In genomic region chr4:56698671-56699070, GRCm38 (mm10) we compare ENCODE assay signal across 24 mouse cellular contexts. TPM values are rescaled to one million over a fixed set of nuclear protein-coding genes. Genes with fewer than 3 reads are reported as not detected.
DNase-seq lines count a peak whose midpoint lies in the region; ATAC-seq and TF ChIP-seq lines count a peak whose summit lies in the region.
"Had no signal": no experiment of that assay in that cellular context is flagged by ENCODE, and none has a peak within 500 bp of the region (broad histone marks: within the 10 kb centered on the region; RNA-seq: fewer than 3 reads in every experiment).

No protein-coding gene starts in this region.

- no peak overlapping the region for H3K4me3 ChIP-seq in gastrocnemius, adult 2 months
- H3K4me3 ChIP-seq in lung, postnatal 0 days (ENCODE audit: low read depth, low read length): no peak overlapping the region
- H3K4me3 ChIP-seq in lung, adult 2 months (replicated peaks; ENCODE audit: extremely low read depth, low read depth, low read length): no peak overlapping the region
- H3K4me3 ChIP-seq: embryonic facial prominence, embryonic 13.5 days; forebrain, embryonic 12.5 days; heart, embryonic 10.5 days; heart, embryonic 15.5 days; hindbrain, embryonic 10.5 days; hindbrain, embryonic 15.5 days had no signal

- DNase-seq in gastrocnemius, adult 2 months: no peak
- DNase-seq in gastrocnemius, postnatal 14 days: no peak
- DNase-seq in lung, postnatal 0 days (ENCODE audit: low spot score): peak; percentile 21
- DNase-seq in lung, adult 2 months: no peak
- DNase-seq in adipocyte (ENCODE audit: low spot score): peak; percentile 80
- no peak for DNase-seq in spleen, postnatal 14 days (ENCODE audit: low spot score in 2 of 2)
- no peak for DNase-seq in layer of hippocampus, postnatal 14 days (ENCODE audit: low spot score in 2 of 2)
- DNase-seq: adrenal gland, postnatal 10 days; cerebellum, adult 11-12 months; cerebellum, adult 9-10 months; cerebellum, postnatal 36 days; heart, adult 18-20 months had no signal

- intact Hi-C loops in gastrocnemius, adult 2 months (cut with DNase I): no loop called here
- intact Hi-C loops in gastrocnemius, postnatal 14 days (cut with DNase I; ENCODE audit: low total_unique reads): no loop called here

- H3K27ac ChIP-seq in gastrocnemius, adult 2 months: peak overlapping the region; percentile 32; the same call in 1 of the 2 replicates
- no peak overlapping the region for H3K27ac ChIP-seq in lung, postnatal 0 days (ENCODE audit: low read length)
- H3K27ac ChIP-seq: embryonic facial prominence, embryonic 13.5 days; forebrain, embryonic 12.5 days; heart, embryonic 10.5 days; heart, embryonic 15.5 days; hindbrain, embryonic 10.5 days; hindbrain, embryonic 15.5 days had no signal

- no peaks in the 10 kb centered on the region for H3K36me3 ChIP-seq in lung, postnatal 0 days (ENCODE audit: insufficient read depth, low read length)
- H3K36me3 ChIP-seq: embryonic facial prominence, embryonic 13.5 days; forebrain, embryonic 12.5 days; heart, embryonic 10.5 days; heart, embryonic 15.5 days; hindbrain, embryonic 10.5 days; hindbrain, embryonic 15.5 days had no signal

- no peak for TF ChIP-seq CTCF in gastrocnemius, adult 2 months (IDR thresholded peaks at IDR 0.05)
- no peak for TF ChIP-seq CTCF in lung, postnatal 0 days (IDR thresholded peaks at IDR 0.05)
- no peak for TF ChIP-seq CTCF in lung, adult 2 months (IDR thresholded peaks at IDR 0.05; ENCODE audit: insufficient read depth, low read length)

- no peak overlapping the region for H3K4me2 ChIP-seq in lung, postnatal 0 days (replicated peaks; ENCODE audit: low read depth, low read length)
- H3K4me2 ChIP-seq: embryonic facial prominence, embryonic 13.5 days; forebrain, embryonic 12.5 days; heart, embryonic 15.5 days; hindbrain, embryonic 15.5 days had no signal

- WGBS in lung, postnatal 0 days: 19% methylated on average over 5 of the region's 5 CpGs
- WGBS in lung, adult 2 months: 21% methylated on average over 5 of the region's 5 CpGs

- H3K27me3 ChIP-seq in lung, postnatal 0 days (replicated peaks; ENCODE audit: insufficient read depth, low read length): no peaks in the 10 kb centered on the region
- H3K27me3 ChIP-seq: embryonic facial prominence, embryonic 13.5 days; forebrain, embryonic 12.5 days; heart, embryonic 15.5 days; hindbrain, embryonic 15.5 days had no signal

- H3K9ac ChIP-seq in lung, postnatal 0 days (replicated peaks; ENCODE audit: low read depth): no peak overlapping the region
- H3K9ac ChIP-seq: embryonic facial prominence, embryonic 13.5 days; forebrain, embryonic 12.5 days; heart, embryonic 15.5 days; hindbrain, embryonic 15.5 days had no signal

- no peak for TF ChIP-seq POLR2A in lung, adult 2 months (IDR thresholded peaks at IDR 0.05; ENCODE audit: borderline replicate concordance, extremely low read depth, low read depth, low read length)

- H3K9me3 ChIP-seq in lung, postnatal 0 days (ENCODE audit: low read length): no peaks in the 10 kb centered on the region
- H3K9me3 ChIP-seq: embryonic facial prominence, embryonic 13.5 days; forebrain, embryonic 12.5 days; heart, embryonic 10.5 days; heart, embryonic 15.5 days; hindbrain, embryonic 10.5 days; hindbrain, embryonic 15.5 days had no signal

- no peak for TF ChIP-seq EP300 in lung, postnatal 0 days (IDR thresholded peaks at IDR 0.05)

- H3K4me1 ChIP-seq in lung, postnatal 0 days (ENCODE audit: insufficient read depth, low read depth, low read length): no peaks in the 10 kb centered on the region
- no peaks in the 10 kb centered on the region for H3K4me1 ChIP-seq in lung, adult 2 months (ENCODE audit: control insufficient read depth, insufficient read depth, low read length)
- H3K4me1 ChIP-seq: hindbrain, embryonic 15.5 days had no signal

- no peak for ATAC-seq in lung, postnatal 0 days
- ATAC-seq: forebrain, embryonic 16.5 days had no signal

RNA-seq across cellular contexts. Expression of gene Gm26657, which starts 41.2 kb away (rescaled TPM):
- not detected for total RNA-seq in gastrocnemius, adult 2 months (2021)
- not detected for total RNA-seq in gastrocnemius, postnatal 14 days (2021)
- not detected in 2 replicates for polyA plus RNA-seq in lung, postnatal 0 days (2015; fragmentation: Nextera tagmentation; extraction: Ambion mirVana)
- not detected in 2 replicates for polyA plus RNA-seq in lung, adult 2 months (2012; rRNA removed)
- not detected for total RNA-seq in layer of hippocampus, postnatal 14 days (2021)
- total RNA-seq: adrenal gland, postnatal 10 days; adrenal gland, postnatal 4 days; gastrocnemius, postnatal 4 days; heart, adult 18-20 months; heart, postnatal 25 days had no signal
- polyA plus RNA-seq: brain, embryonic 14.5 days; embryonic facial prominence, embryonic 13.5 days; forebrain, embryonic 12.5 days; forebrain, embryonic 16.5 days; frontal cortex, adult 2 months; heart, embryonic 10.5 days; heart, embryonic 15.5 days; hindbrain, embryonic 10.5 days; hindbrain, embryonic 15.5 days had no signal

RNA-seq across cellular contexts. Expression of gene Actl7b, which starts 42.6 kb away (rescaled TPM):
- not detected for total RNA-seq in gastrocnemius, adult 2 months (2021)
- not detected for total RNA-seq in gastrocnemius, postnatal 14 days (2021)
- polyA plus RNA-seq in lung, postnatal 0 days (2015; fragmentation: Nextera tagmentation; extraction: Ambion mirVana): 0.08 TPM in 1 of 2 replicates, not detected in the other
- 0.27 and 0.28 TPM in 2 replicates for polyA plus RNA-seq in lung, adult 2 months (2012; rRNA removed)
- total RNA-seq in layer of hippocampus, postnatal 14 days (2021): under 1 TPM in 1 of 2 experiments, not detected in 1; 0.26 TPM
- total RNA-seq: adrenal gland, postnatal 10 days; gastrocnemius, postnatal 4 days; heart, adult 18-20 months; heart, postnatal 25 days had no signal
- polyA plus RNA-seq: embryonic facial prominence, embryonic 13.5 days; forebrain, embryonic 12.5 days; forebrain, embryonic 16.5 days; heart, embryonic 10.5 days; heart, embryonic 15.5 days; hindbrain, embryonic 10.5 days; hindbrain, embryonic 15.5 days had no signal

RNA-seq across cellular contexts. Expression of gene Actl7a, which starts 44.5 kb away (rescaled TPM):
- not detected for total RNA-seq in gastrocnemius, adult 2 months (2021)
- total RNA-seq in gastrocnemius, postnatal 14 days (2021): not detected
- polyA plus RNA-seq in lung, postnatal 0 days (2015; fragmentation: Nextera tagmentation; extraction: Ambion mirVana): not detected in 2 replicates
- 0.09 TPM in 1 of 2 replicates, not detected in the other for polyA plus RNA-seq in lung, adult 2 months (2012; rRNA removed)
- not detected for total RNA-seq in layer of hippocampus, postnatal 14 days (2021)
- total RNA-seq: adrenal gland, postnatal 10 days; adrenal gland, postnatal 4 days; gastrocnemius, postnatal 4 days; heart, adult 18-20 months; heart, postnatal 25 days had no signal
- polyA plus RNA-seq: brain, embryonic 14.5 days; embryonic facial prominence, embryonic 13.5 days; forebrain, embryonic 12.5 days; forebrain, embryonic 16.5 days; frontal cortex, adult 2 months; heart, embryonic 10.5 days; heart, embryonic 15.5 days; hindbrain, embryonic 10.5 days; hindbrain, embryonic 15.5 days had no signal

Comparison
In these comparisons a context has a peak if more than half of its experiments do, and no peak if none do; other contexts are left out.
1. DNase-seq: peak in lung, postnatal 0 days (single experiment) and adipocyte (single experiment); none in gastrocnemius, adult 2 months (single experiment), gastrocnemius, postnatal 14 days (single experiment), lung, adult 2 months (single experiment), spleen, postnatal 14 days (0 of 2) and layer of hippocampus, postnatal 14 days (0 of 2).